Mouse (Mus musculus) C2C12 (cell line): ENCODE results near the gene Uba5. TPM values are rescaled to one million over a fixed set of nuclear protein-coding genes. Genes with fewer than 3 reads are reported as not detected.

Experiments
- H3K27me3 ChIP-seq: one replicate; pipeline ENCODE4 v1.6.1; 2011; ENCODE audit not compliant: control insufficient read depth, insufficient read depth, insufficient read length
- H3K36me3 ChIP-seq: one replicate; pipeline ENCODE4 v1.6.1; 2011; ENCODE audit not compliant: control insufficient read depth, insufficient read depth
- H3K4me3 ChIP-seq: one replicate; pipeline ENCODE4 v1.5.1; 2011; ENCODE audit warnings: mild to moderate bottlenecking, control low read depth; ENCODE audit not compliant: poor library complexity, insufficient read depth, severe bottlenecking
- H3K79me2 ChIP-seq: one replicate; pipeline ENCODE4 v1.6.1; 2011; ENCODE audit not compliant: control insufficient read depth, insufficient read depth
- H3K79me3 ChIP-seq: one replicate; pipeline ENCODE4 v1.6.1; 2011; ENCODE audit warnings: low read depth, control low read depth
- H3ac ChIP-seq: one replicate; pipeline ENCODE3; 2011; ENCODE audit warnings: low read depth; ENCODE audit not compliant: control insufficient read depth, insufficient read length
- CEBPB ChIP-seq: IDR thresholded peaks from one replicate; pipeline ENCODE4 v1.6.1; 2011; ENCODE audit warnings: low read depth, mild to moderate bottlenecking, control low read depth, moderate library complexity
- CTCF ChIP-seq: IDR thresholded peaks from one replicate; pipeline ENCODE4 v1.5.1; 2011; ENCODE audit not compliant: control insufficient read depth, insufficient read depth, insufficient read length
- FOSL1 ChIP-seq: IDR thresholded peaks from one replicate; pipeline ENCODE4 v1.8.0; 2011; ENCODE audit warnings: mild to moderate bottlenecking, low read length; ENCODE audit not compliant: poor library complexity, insufficient read depth, severe bottlenecking
- MAX ChIP-seq: IDR thresholded peaks from one replicate; pipeline ENCODE4 v1.6.1; 2011; ENCODE audit warnings: mild to moderate bottlenecking, control low read depth
- MYOD1 ChIP-seq: IDR thresholded peaks from one replicate; pipeline ENCODE4 v1.6.1; 2011; ENCODE audit warnings: low read depth; ENCODE audit not compliant: control insufficient read depth, insufficient read length
- MYOG ChIP-seq: IDR thresholded peaks from one replicate; pipeline ENCODE4 v1.6.1; 2011; ENCODE audit not compliant: control insufficient read depth, insufficient read length; ENCODE audit errors: extremely low read depth
- USF1 ChIP-seq: IDR thresholded peaks from one replicate; pipeline ENCODE4 v1.6.1; 2011; ENCODE audit warnings: low read depth, mild to moderate bottlenecking, control low read depth, moderate library complexity
- polyA plus RNA-seq: library from polyadenylated mRNA; unstranded; fragments of >200 nt; fragmentation: generic; extraction: Trizol; gene quantifications from one replicate; pipeline ENCODE4 v1.2.1, GENCODE M21; 2012; ENCODE audit warnings: missing spikeins

The Uba5 gene
- polyA plus RNA-seq, 1 experiment, result 18.0 TPM

DNA sequence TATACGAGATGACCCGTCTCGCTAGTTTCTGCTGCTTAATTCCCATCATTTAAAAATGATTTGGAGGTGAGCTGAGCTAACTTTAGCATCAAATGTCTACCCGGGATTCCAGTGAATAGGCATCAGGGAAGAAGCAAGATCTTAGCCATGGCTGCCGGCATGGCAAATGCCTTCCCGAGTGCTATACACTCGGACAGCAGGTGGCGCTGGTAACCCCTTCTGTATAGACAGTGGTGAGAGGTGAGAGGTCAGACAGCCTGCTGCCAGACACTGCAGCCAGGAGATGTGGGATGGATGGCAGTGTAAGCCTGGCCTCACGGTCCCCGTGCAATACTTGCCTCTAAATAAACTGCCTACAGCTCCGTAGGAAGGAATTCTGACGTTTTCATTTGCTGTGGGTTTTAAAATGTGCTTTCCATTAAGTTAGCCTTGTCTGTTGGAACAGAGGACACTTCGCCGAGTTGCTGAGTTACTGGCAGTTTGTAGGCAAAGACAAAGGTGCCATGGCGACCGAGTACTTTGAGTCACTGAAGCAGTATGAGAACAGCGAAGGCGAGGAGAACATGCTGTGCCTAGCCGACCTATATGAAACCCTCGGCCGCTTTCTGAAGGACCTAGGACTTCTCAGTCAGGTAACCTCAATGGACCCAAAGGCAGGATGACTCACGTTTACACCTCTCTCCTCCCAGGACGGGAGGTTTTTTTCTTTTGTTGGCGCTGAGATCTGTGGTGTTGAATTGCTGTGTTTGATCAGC, 27.5 kb downstream of the Uba5 start:
- no peak for TF ChIP-seq FOSL1
- no peak for TF ChIP-seq MYOD1
- TF ChIP-seq CTCF, result peak; percentile 68
- no peak for TF ChIP-seq CEBPB
- H3ac ChIP-seq, result no peak overlapping the region
- H3K79me3 ChIP-seq, result no peaks in the 10 kb centered on the region
- H3K4me3 ChIP-seq, result no peak overlapping the region
- no peaks in the 10 kb centered on the region for H3K79me2 ChIP-seq
- H3K36me3 ChIP-seq, result no peaks in the 10 kb centered on the region
- H3K27me3 ChIP-seq, result no peaks in the 10 kb centered on the region

DNA sequence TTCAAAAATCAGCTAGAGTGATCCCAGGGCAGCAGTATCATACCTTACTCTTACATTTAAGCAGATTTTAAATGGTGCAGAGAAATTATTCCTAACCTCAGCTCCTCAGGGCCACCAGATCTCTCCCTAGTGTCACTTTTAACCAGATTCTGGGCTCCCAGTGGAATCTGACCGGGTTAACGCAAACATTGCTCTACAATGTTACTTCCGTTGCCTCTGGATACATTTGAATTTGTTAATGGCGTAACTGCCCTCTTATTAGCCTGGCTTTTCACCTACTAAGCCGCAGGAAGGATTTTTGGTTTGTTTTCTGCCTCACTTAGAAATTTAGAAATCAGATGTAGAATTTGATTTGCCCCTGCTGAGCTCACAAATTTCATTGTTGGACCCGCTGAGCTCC, 28.2 kb downstream of the Uba5 start:
- Histone ChIP-seq H3K36me3 (no peaks in the 10 kb centered on the region), H3ac (no peak overlapping the region), H3K79me3 (no peaks in the 10 kb centered on the region), H3K4me3 (no peak overlapping the region), H3K27me3 (no peaks in the 10 kb centered on the region), H3K79me2 (no peaks in the 10 kb centered on the region)
- no peak for TF ChIP-seq CTCF
- no peak for TF ChIP-seq MAX
- no peak for TF ChIP-seq CEBPB
- TF ChIP-seq MYOD1, result no peak
- no peak for TF ChIP-seq MYOG
- TF ChIP-seq FOSL1, result no peak
- TF ChIP-seq USF1, result no peak

GRCm38 (mm10) chr9:104034231-104034630, 28.7 kb downstream of the Uba5 start:
- Histone ChIP-seq H3K27me3 (no peaks in the 10 kb centered on the region), H3K36me3 (no peaks in the 10 kb centered on the region), H3K4me3 (no peak overlapping the region), H3K79me3 (no peaks in the 10 kb centered on the region), H3K79me2 (no peaks in the 10 kb centered on the region), H3ac (no peak overlapping the region)
- TF ChIP-seq MYOD1 (no peak), MAX (no peak), CEBPB (no peak), CTCF (no peak), FOSL1 (no peak), MYOG (no peak), USF1 (no peak)

DNA sequence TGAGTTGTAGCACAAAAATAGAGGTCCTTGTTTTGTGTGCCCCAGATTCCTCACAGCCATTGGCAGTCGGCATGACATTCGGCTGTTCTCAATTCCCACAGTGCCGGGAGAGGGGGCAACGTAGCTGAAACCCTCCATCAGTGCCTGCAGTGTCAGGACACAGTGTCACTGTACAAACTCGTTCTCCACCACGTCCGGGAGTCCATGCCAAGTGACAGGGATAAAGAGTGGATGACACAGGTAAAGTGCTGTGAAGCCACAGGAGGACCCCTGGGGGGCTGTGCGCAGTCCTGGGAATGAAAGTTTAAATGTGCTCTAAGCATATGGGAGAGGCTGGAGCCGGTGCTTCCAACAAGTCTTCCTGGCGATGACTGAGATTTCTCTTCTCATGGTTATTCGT, 33.1 kb downstream of the Uba5 start:
- no peaks in the 10 kb centered on the region for H3K27me3 ChIP-seq
- no peaks in the 10 kb centered on the region for H3K36me3 ChIP-seq

GRCm38 (mm10) chr9:104027186-104027585, 35.7 kb downstream of the Uba5 start:
- Histone ChIP-seq H3K79me2 (no peaks in the 10 kb centered on the region), H3K79me3 (no peaks in the 10 kb centered on the region), H3ac (no peak overlapping the region), H3K36me3 (no peaks in the 10 kb centered on the region), H3K4me3 (no peak overlapping the region), H3K27me3 (no peaks in the 10 kb centered on the region)
- TF ChIP-seq CTCF (no peak), MYOG (no peak), FOSL1 (no peak), USF1 (no peak)

More for the DNA sequence above, 33.1 kb downstream of the Uba5 start:
- no peak overlapping the region for H3K4me3 ChIP-seq
- H3ac ChIP-seq, result no peak overlapping the region
- TF ChIP-seq FOSL1 (no peak), CTCF (no peak), CEBPB (no peak), USF1 (no peak), MAX (no peak), MYOG (no peak), MYOD1 (no peak)
- H3K79me3 ChIP-seq, result no peaks in the 10 kb centered on the region
- H3K79me2 ChIP-seq, result no peaks in the 10 kb centered on the region

GRCm38 (mm10) chr9:104021026-104021425, 41.9 kb downstream of the Uba5 start:
- H3K79me2 ChIP-seq, result no peaks in the 10 kb centered on the region
- no peak overlapping the region for H3K4me3 ChIP-seq
- H3K27me3 ChIP-seq, result no peaks in the 10 kb centered on the region
- no peak for TF ChIP-seq USF1
- TF ChIP-seq MYOD1, result no peak
- TF ChIP-seq CEBPB, result no peak
- no peak for TF ChIP-seq CTCF
- no peaks in the 10 kb centered on the region for H3K79me3 ChIP-seq
- no peak overlapping the region for H3ac ChIP-seq
- H3K36me3 ChIP-seq, result no peaks in the 10 kb centered on the region
